Comparison of ENCODE assay signal across 11 mouse cellular contexts in genomic region chr6:48958053-48958452, GRCm38 (mm10). TPM values are rescaled to one million over a fixed set of nuclear protein-coding genes. Genes with fewer than 3 reads are reported as not detected.
DNase-seq lines count a peak whose midpoint lies in the region; ATAC-seq and TF ChIP-seq lines count a peak whose summit lies in the region.
"Had no signal": no experiment of that assay in that cellular context is flagged by ENCODE, and none has a peak within 500 bp of the region (broad histone marks: within the 10 kb centered on the region; RNA-seq: fewer than 3 reads in every experiment).

No protein-coding gene starts in this region.

- no peaks in the 10 kb centered on the region for H3K4me1 ChIP-seq in forebrain, postnatal 0 days (ENCODE audit: insufficient read depth)
- no peaks in the 10 kb centered on the region for H3K4me1 ChIP-seq in forebrain, embryonic 15.5 days
- H3K4me1 ChIP-seq in lung, postnatal 0 days (ENCODE audit: insufficient read depth, low read depth, low read length): no peaks in the 10 kb centered on the region
- H3K4me1 ChIP-seq in lung, adult 2 months (ENCODE audit: control insufficient read depth, insufficient read depth, low read length): no peaks in the 10 kb centered on the region
- H3K4me1 ChIP-seq: embryonic facial prominence, embryonic 15.5 days; limb, embryonic 12.5 days had no signal

- no peak overlapping the region for H3K27ac ChIP-seq in forebrain, postnatal 0 days (ENCODE audit: low read depth, low read length)
- H3K27ac ChIP-seq in forebrain, embryonic 15.5 days (replicated peaks): no peak overlapping the region
- H3K27ac ChIP-seq in lung, postnatal 0 days (ENCODE audit: low read length): no peak overlapping the region
- H3K27ac ChIP-seq: embryonic facial prominence, embryonic 15.5 days; limb, embryonic 12.5 days had no signal

- H3K9ac ChIP-seq in forebrain, postnatal 0 days: no peak overlapping the region
- no peak overlapping the region for H3K9ac ChIP-seq in forebrain, embryonic 15.5 days (replicated peaks)
- H3K9ac ChIP-seq in lung, postnatal 0 days (replicated peaks; ENCODE audit: low read depth): no peak overlapping the region
- H3K9ac ChIP-seq: embryonic facial prominence, embryonic 15.5 days; limb, embryonic 12.5 days had no signal

- no peak overlapping the region for H3K4me2 ChIP-seq in forebrain, postnatal 0 days (ENCODE audit: low read depth)
- no peak overlapping the region for H3K4me2 ChIP-seq in forebrain, embryonic 15.5 days (replicated peaks)
- no peak overlapping the region for H3K4me2 ChIP-seq in lung, postnatal 0 days (replicated peaks; ENCODE audit: low read depth, low read length)
- H3K4me2 ChIP-seq: embryonic facial prominence, embryonic 15.5 days; limb, embryonic 12.5 days had no signal

- no peak for TF ChIP-seq POLR2A in lung, adult 2 months (IDR thresholded peaks at IDR 0.05; ENCODE audit: borderline replicate concordance, extremely low read depth, low read depth, low read length)

- TF ChIP-seq CTCF in forebrain, postnatal 0 days (IDR thresholded peaks at IDR 0.05; ENCODE audit: low read depth): peak; percentile 69
- peak; percentile 62 for TF ChIP-seq CTCF in lung, postnatal 0 days (IDR thresholded peaks at IDR 0.05)
- TF ChIP-seq CTCF in lung, adult 2 months (IDR thresholded peaks at IDR 0.05; ENCODE audit: insufficient read depth, low read length): no peak

- no peak for TF ChIP-seq EP300 in lung, postnatal 0 days (IDR thresholded peaks at IDR 0.05)

- peak; percentile 67 for DNase-seq in forebrain, postnatal 0 days
- peak; percentile 65 for DNase-seq in lung, postnatal 0 days (ENCODE audit: low spot score)
- no peak for DNase-seq in lung, adult 2 months
- peak; percentile 8 for DNase-seq in brain, embryonic 18.5 days (ENCODE audit: low read depth, low spot score)
- DNase-seq in layer of hippocampus, postnatal 36 days: peak; percentile 5 to 7
- no peak for DNase-seq in gastrocnemius, postnatal 4 days (ENCODE audit: low spot score in 2 of 2)
- no peak for DNase-seq in thymus, postnatal 10 days (ENCODE audit: low spot score in 2 of 2)

- no peaks in the 10 kb centered on the region for H3K36me3 ChIP-seq in forebrain, postnatal 0 days (ENCODE audit: insufficient read depth)
- H3K36me3 ChIP-seq in forebrain, embryonic 15.5 days: no peaks in the 10 kb centered on the region
- H3K36me3 ChIP-seq in lung, postnatal 0 days (ENCODE audit: insufficient read depth, low read length): no peaks in the 10 kb centered on the region
- H3K36me3 ChIP-seq: embryonic facial prominence, embryonic 15.5 days; G1E; limb, embryonic 12.5 days had no signal

- ATAC-seq in forebrain, postnatal 0 days: peak; percentile 76
- no peak for ATAC-seq in forebrain, embryonic 15.5 days (replicated peaks)
- peak; percentile 23; the same call in 1 of the 2 replicates for ATAC-seq in lung, postnatal 0 days

- no peak overlapping the region for H3K4me3 ChIP-seq in forebrain, postnatal 0 days (ENCODE audit: low read depth, low read length)
- no peak overlapping the region for H3K4me3 ChIP-seq in forebrain, embryonic 15.5 days
- no peak overlapping the region for H3K4me3 ChIP-seq in lung, postnatal 0 days (ENCODE audit: low read depth, low read length)
- H3K4me3 ChIP-seq in lung, adult 2 months (replicated peaks; ENCODE audit: extremely low read depth, low read depth, low read length): no peak overlapping the region
- H3K4me3 ChIP-seq: embryonic facial prominence, embryonic 15.5 days; limb, embryonic 12.5 days had no signal

- 52% methylated on average over 1 of the region's 1 CpGs for WGBS in forebrain, postnatal 0 days
- 74% methylated on average over 1 of the region's 1 CpGs for WGBS in forebrain, embryonic 15.5 days
- WGBS in lung, postnatal 0 days: 36% methylated on average over 1 of the region's 1 CpGs
- WGBS in lung, adult 2 months: 57% methylated on average over 1 of the region's 1 CpGs

- no peaks in the 10 kb centered on the region for H3K9me3 ChIP-seq in forebrain, postnatal 0 days (ENCODE audit: low read length)
- no peaks in the 10 kb centered on the region for H3K9me3 ChIP-seq in forebrain, embryonic 15.5 days
- no peaks in the 10 kb centered on the region for H3K9me3 ChIP-seq in lung, postnatal 0 days (ENCODE audit: low read length)
- H3K9me3 ChIP-seq: embryonic facial prominence, embryonic 15.5 days; G1E; limb, embryonic 12.5 days had no signal

- no peaks in the 10 kb centered on the region for H3K27me3 ChIP-seq in forebrain, postnatal 0 days (ENCODE audit: insufficient read depth, low read length)
- no peaks in the 10 kb centered on the region for H3K27me3 ChIP-seq in forebrain, embryonic 15.5 days
- no peaks in the 10 kb centered on the region for H3K27me3 ChIP-seq in lung, postnatal 0 days (replicated peaks; ENCODE audit: insufficient read depth, low read length)
- H3K27me3 ChIP-seq: limb, embryonic 12.5 days had no signal

RNA-seq across cellular contexts. Expression of gene Doxl2, which starts 16.7 kb away (rescaled TPM):
- not detected in 2 replicates for total RNA-seq in forebrain, postnatal 0 days (2014; rRNA removed)
- polyA plus RNA-seq in forebrain, postnatal 0 days (2015; fragmentation: Nextera tagmentation; extraction: Ambion mirVana): not detected in 2 replicates
- polyA plus RNA-seq in forebrain, embryonic 15.5 days (2015; fragmentation: Nextera tagmentation; extraction: Ambion mirVana): not detected in 2 replicates
- not detected in 2 replicates for polyA plus RNA-seq in lung, postnatal 0 days (2015; fragmentation: Nextera tagmentation; extraction: Ambion mirVana)
- polyA plus RNA-seq in lung, adult 2 months (2012; rRNA removed): not detected in 2 replicates
- not detected for total RNA-seq in layer of hippocampus, postnatal 36 days (2021)
- not detected for total RNA-seq in gastrocnemius, postnatal 4 days (2021)
- total RNA-seq: G1E had no signal
- polyA plus RNA-seq: embryonic facial prominence, embryonic 15.5 days; G1E; limb, embryonic 12.5 days had no signal

RNA-seq across cellular contexts. Expression of gene 1600015I10Rik, which starts 28.4 kb away (rescaled TPM):
- total RNA-seq in forebrain, postnatal 0 days (2014; rRNA removed): not detected in 2 replicates
- not detected in 2 replicates for polyA plus RNA-seq in forebrain, postnatal 0 days (2015; fragmentation: Nextera tagmentation; extraction: Ambion mirVana)
- polyA plus RNA-seq in forebrain, embryonic 15.5 days (2015; fragmentation: Nextera tagmentation; extraction: Ambion mirVana): not detected in 2 replicates
- polyA plus RNA-seq in lung, postnatal 0 days (2015; fragmentation: Nextera tagmentation; extraction: Ambion mirVana): not detected in 2 replicates
- not detected in 2 replicates for polyA plus RNA-seq in lung, adult 2 months (2012; rRNA removed)
- not detected for total RNA-seq in layer of hippocampus, postnatal 36 days (2021)
- total RNA-seq in gastrocnemius, postnatal 4 days (2021): not detected
- polyA plus RNA-seq: embryonic facial prominence, embryonic 15.5 days; G1E; limb, embryonic 12.5 days had no signal

RNA-seq across cellular contexts. Expression of gene Svs1, which starts 28.6 kb away (rescaled TPM):
- not detected in 2 replicates for total RNA-seq in forebrain, postnatal 0 days (2014; rRNA removed)
- not detected in 2 replicates for polyA plus RNA-seq in forebrain, postnatal 0 days (2015; fragmentation: Nextera tagmentation; extraction: Ambion mirVana)
- polyA plus RNA-seq in forebrain, embryonic 15.5 days (2015; fragmentation: Nextera tagmentation; extraction: Ambion mirVana): not detected in 2 replicates
- polyA plus RNA-seq in lung, postnatal 0 days (2015; fragmentation: Nextera tagmentation; extraction: Ambion mirVana): not detected in 2 replicates
- not detected in 2 replicates for polyA plus RNA-seq in lung, adult 2 months (2012; rRNA removed)
- total RNA-seq in layer of hippocampus, postnatal 36 days (2021): not detected
- not detected for total RNA-seq in gastrocnemius, postnatal 4 days (2021)
- polyA plus RNA-seq: embryonic facial prominence, embryonic 15.5 days; G1E; limb, embryonic 12.5 days had no signal

Comparison
In these comparisons a context has a peak if more than half of its experiments do, and no peak if none do; other contexts are left out.
1. DNase-seq: peak in forebrain, postnatal 0 days (single experiment), lung, postnatal 0 days (single experiment), brain, embryonic 18.5 days (single experiment) and layer of hippocampus, postnatal 36 days (2 of 2); none in lung, adult 2 months (single experiment), gastrocnemius, postnatal 4 days (0 of 2) and thymus, postnatal 10 days (0 of 2).